Mouse (Mus musculus): Measurements from ENCODE around the gene Tspan9.
A peak's percentile ranks its signal among the peaks of the same experiment; 100 is the strongest.

Tspan9 gene

DNA sequence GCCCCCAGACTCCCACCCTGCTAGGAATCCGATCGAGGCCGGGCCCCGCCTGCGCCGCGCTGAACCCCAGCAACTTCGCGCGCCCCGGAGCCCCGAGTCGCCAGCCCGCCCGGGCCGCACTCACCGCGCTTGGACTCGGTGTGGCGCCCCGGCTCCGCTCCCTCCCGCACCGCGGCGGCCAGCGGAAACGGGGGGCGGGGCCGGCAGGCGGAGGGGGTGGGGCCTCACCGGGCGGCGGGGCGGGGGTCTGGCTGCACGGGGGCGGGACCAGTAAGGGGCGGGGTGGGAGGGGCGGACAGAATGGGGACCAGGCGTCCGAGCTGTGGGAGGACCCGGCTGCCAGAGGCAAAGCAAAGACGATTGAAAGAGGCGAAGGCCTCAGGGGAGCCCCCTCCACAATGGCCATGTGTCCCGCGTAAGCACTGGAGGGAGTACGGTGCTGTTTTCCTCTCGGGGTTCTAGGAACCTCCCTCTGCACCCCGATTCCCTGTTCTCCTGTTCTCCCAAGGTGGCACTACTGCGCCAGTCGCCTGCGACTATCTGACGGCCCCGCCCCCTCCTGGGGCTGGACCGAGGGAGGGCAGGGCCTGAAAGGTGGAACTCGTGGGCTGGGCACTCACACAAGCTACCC, at the start of gene Tspan9:
Tspan9 (minus strand) TSS at position 205 of the 631 bp plus-strand sequence.
- peak; percentile 31 for DNase-seq

DNA sequence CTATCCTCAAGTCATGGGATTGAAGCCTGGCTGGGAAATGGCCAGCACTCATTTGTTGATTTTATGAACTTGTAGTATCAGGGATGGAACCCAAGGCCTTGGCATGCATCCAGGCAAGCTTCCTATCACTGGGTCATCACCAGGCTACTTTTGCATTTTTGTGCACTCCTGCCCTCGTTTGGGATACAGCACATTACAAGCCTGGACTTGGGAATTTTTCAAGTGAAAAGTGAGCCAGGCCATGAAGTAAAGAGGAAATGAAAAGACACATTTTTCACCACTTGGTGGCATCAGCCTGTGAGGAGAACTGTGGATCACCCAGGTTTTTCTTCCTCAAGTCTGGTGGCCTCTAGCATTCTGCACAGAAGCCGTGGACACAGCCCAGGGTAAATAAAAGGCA, 40.1 kb upstream of the Tspan9 start:
- no peak for DNase-seq

DNA sequence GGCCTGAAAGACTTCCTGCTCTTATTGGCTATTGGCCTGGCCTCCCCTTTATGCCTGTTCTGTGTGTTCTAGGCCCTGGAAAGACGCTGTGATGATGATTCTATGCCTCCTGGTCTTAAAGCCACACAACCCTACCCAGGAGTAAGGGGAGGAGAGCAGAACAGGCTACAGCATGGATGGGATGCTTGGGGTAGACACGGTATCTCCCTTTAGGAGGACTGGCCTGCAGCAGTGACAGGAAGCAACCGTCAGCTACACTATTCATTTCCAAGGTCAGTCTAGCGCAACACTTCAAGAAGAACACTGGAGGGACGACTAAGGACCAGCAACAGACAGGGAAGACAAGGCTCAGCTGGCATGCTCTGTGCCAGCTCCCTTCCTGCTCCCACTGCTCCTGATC, 37.8 kb upstream of the Tspan9 start:
- no peak for DNase-seq

DNA sequence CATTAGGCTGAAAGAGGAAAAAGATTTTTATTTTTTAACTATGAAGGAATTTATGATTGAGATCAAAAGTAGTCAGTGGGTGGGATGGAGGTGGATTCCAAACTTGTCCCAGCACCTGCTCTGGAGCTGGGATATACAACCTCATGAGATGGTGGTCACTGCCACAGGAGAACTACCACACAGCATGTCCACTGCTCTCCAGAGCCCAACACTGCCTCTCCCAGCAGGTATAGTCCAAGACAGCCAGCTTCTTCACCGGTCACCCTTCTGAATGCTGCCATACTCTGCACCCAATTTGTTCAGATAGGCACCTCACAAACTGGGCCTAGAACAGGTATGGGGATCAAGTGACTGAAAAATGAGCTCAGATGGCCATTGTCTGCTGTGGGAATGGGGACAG, 36.3 kb upstream of the Tspan9 start:
- DNase-seq, result no peak

- no peak for DNase-seq
Observed at GRCm38 (mm10) chr6:128179247-128179646, 35.9 kb upstream of the Tspan9 start.

GRCm38 (mm10) chr6:128178681-128179080, 35.3 kb upstream of the Tspan9 start:
- DNase-seq, result no peak

DNA sequence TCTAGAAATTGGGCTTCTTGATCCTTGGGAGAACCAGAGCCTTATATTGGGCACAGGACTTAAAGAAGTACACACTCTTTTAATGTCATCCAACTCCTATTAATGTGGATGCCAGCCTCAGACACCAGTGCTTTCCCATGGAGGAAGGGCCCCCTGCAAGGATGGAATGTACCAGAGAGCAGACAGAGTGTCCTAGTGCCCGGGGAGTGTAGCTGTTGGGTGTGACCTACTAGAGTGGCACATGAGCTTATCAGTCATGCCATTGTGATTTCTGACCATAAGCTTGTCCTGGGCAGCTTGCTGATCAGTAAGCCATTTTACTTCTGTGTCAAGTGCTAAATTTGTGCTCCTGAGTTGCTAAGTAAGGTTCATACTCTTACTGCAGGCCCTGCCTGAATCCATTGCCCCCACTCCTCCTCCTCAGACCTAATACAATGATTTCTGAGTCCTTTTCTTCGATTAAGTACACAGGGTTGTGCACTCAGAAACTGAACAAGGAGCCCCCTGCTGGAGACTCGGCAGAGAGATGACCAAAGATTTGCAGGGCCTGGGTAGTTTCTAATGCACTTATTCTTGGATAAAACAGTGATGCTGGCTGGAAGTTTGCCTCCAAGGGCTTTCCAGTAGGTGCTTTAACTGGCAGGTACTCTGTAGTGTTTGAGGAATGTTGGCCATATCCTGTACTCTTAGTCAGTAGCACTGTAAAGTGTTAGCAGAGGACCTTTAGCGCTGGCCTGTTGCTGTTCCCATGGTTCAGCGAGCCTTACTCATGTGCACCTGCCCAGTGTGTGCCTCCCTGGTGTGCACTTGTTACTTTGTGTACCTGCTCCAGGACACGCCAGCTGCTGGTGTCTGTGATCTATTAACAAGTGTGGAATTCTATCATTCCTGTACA, 25.6 kb upstream of the Tspan9 start:
- DNase-seq, result no peak

GRCm38 (mm10) chr6:128165564-128165963, 22.2 kb upstream of the Tspan9 start:
- no peak for DNase-seq

DNA sequence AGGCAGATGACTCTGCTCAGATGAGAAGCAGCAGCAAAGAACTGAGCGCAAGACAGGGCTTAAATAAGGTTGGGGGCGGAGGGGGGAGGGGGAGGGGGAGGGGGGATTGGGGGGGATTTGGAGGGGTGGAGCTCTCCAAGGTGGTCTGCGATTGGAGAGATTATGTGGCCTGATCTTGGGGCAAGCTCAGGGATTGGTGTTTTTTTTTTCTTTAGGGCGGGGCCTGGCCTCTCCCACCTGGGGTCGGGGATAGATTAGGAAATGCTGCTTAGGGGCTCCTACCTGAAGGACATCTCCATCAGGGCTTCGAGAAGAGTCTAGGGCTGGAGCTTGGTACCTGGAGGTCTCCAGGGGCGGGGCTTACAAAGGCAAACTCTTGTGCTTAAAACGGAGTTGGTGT, 21.2 kb upstream of the Tspan9 start:
- no peak for DNase-seq

- no peak for DNase-seq
Observed at GRCm38 (mm10) chr6:128159092-128159491, 15.7 kb upstream of the Tspan9 start.

DNA sequence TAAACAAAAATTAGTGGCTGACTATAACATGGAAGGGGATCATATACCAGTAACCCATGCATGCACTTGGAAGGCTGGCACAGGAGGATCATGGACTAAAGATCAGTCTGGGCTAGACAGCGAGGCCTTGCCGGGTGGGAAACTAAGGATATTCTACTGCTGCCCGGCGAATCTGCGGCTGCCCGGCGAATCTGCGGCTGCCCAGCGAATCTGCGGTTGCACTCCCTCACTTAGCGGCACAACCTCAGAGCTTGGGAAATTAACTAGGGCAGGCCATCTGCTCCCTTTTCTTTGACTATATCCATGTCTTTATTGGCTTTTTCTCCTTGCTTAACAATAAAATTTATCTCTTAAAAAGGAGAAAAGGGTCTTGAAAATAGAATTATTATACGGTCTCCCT, 14.6 kb upstream of the Tspan9 start:
- no peak for DNase-seq

- no peak for DNase-seq
Observed at GRCm38 (mm10) chr6:128156476-128156875, 13.1 kb upstream of the Tspan9 start.

GRCm38 (mm10) chr6:128155935-128156334, 12.5 kb upstream of the Tspan9 start:
- no peak for DNase-seq

GRCm38 (mm10) chr6:128145765-128146164, 2.4 kb upstream of the Tspan9 start:
- DNase-seq, result peak; percentile 38

GRCm38 (mm10) chr6:128142369-128143278, 770 bp downstream of the Tspan9 start:
- no peak for DNase-seq

GRCm38 (mm10) chr6:128140724-128141123, 2.7 kb downstream of the Tspan9 start:
- DNase-seq, result no peak

DNA sequence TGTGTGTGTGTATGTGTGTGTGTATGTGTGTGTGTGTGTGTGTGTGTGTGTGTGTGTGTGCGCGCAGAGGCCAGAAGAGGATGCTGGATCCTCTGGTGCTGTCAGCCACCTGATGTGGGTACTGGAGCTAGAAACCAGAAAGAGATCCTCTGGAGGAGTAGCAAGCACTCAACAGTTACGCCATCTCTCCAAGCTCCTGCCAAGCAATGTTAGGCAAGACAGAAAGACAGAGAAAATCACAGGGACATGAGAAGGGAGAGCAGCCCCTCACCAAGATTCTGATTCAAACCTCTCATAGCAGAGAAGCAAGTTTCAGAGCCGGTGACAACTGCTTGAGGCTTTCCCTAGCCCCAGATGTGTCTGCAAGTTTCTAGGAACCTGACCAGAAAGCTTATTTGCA, 5.5 kb downstream of the Tspan9 start:
- DNase-seq, result no peak

GRCm38 (mm10) chr6:128136654-128137053, 6.7 kb downstream of the Tspan9 start:
- DNase-seq, result no peak

DNA sequence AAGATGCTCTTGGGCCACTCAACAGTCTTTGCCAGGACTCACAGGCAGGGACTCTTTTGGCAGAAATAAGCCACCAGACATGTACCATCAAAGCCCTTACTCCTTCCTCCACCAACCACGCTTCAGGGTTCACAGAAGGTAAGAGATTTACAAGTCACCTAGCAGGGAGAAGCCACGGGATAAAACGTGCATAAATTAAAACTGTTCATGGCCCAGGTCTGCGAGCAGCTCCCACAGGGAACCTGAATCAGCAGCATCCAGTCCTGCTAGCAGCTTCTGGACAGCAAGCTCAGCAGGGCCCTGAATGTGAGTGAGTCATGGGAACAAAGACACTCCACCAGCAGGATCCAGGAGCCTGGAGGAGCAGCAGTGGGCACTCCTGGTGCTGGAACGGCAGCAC, 7.9 kb downstream of the Tspan9 start:
- no peak for DNase-seq

- DNase-seq, result no peak
Observed at GRCm38 (mm10) chr6:128135006-128135405, 8.4 kb downstream of the Tspan9 start.

GRCm38 (mm10) chr6:128134196-128134924, 9.0 kb downstream of the Tspan9 start:
- no peak for DNase-seq

- DNase-seq, result no peak
Observed at GRCm38 (mm10) chr6:128133679-128134191, 9.7 kb downstream of the Tspan9 start.
